Mouse (Mus musculus): ENCODE measurements around the gene Ublcp1. TPM values are rescaled to one million over a fixed set of nuclear protein-coding genes. Genes with fewer than 3 reads are reported as not detected.
A peak's percentile ranks its signal among the peaks of the same experiment; 100 is the strongest.

The Ublcp1 gene
- polyA plus RNA-seq, 1 experiment from 2014 or later, result 36.9 TPM

DNA sequence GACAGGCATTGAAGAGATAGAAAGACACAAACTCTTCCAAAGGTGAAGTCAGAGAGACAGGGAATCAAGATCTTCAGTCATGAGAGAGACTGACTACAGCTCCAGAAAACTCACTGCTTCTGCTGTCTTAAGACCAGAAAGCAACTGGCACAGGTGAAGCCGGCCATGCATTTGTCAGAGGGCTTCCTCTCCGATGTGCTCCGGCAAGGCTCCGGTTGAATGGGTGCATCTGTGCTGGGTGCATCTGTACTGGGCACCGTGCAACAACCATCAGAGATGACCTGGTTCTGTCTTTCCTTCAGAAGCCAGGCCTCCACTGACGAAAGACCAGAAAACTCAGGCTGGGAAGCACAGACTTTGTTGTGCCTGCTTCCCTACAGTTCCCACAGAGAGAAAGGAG lies 9.9 kb upstream of the Ublcp1 start:
- WGBS, result 84% methylated on average over 6 of the region's 6 CpGs
- TF ChIP-seq EP300 (optimal IDR thresholded peaks at IDR 0.05) (no peak), CTCF (IDR thresholded peaks at IDR 0.05; ENCODE audit: low read depth) (no peak)
- Histone ChIP-seq H3K27ac (replicated peaks) (no peak overlapping the region), H3K4me1 (replicated peaks; ENCODE audit: control insufficient read depth, insufficient read depth) (no peaks in the 10 kb centered on the region), H3K9me3 (ENCODE audit: control insufficient read depth, low read length) (no peaks in the 10 kb centered on the region), H3K9ac (ENCODE audit: low read length) (no peak overlapping the region), H3K36me3 (ENCODE audit: control insufficient read depth, insufficient read depth, low read length) (no peaks in the 10 kb centered on the region), H3K27me3 (ENCODE audit: control insufficient read depth, insufficient read depth, low read length) (no peaks in the 10 kb centered on the region), H3K4me2 (replicated peaks; ENCODE audit: low read depth) (no peak overlapping the region), H3K4me3 (ENCODE audit: low read depth, low read length) (no peak overlapping the region)
- ATAC-seq (ENCODE audit: low FRiP score, low TSS enrichment) (no peak), DNase-seq (ENCODE audit: low spot score) (no peak)

DNA sequence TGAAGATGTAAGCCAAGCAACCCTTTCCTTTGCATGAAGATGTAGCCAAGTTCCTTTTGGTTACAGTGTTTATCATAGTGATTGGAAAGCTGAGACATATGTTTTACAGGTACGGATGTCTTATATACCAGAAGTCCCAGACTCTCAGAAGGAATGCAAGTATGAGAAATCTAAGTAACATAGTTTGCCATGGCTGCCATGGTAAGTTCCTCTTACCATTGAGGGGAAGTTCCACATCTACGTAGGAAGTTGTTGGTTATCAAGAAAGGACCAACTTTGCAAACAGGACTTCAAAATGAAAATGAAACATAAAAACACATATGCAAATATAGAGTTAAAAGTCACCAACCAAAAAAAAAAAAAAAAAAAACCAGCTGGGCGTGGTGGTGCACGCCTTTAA lies 8.1 kb upstream of the Ublcp1 start:
- Histone ChIP-seq H3K4me2 (replicated peaks; ENCODE audit: low read depth) (no peak overlapping the region), H3K9ac (ENCODE audit: low read length) (no peak overlapping the region), H3K4me3 (ENCODE audit: low read depth, low read length) (no peak overlapping the region), H3K27me3 (ENCODE audit: control insufficient read depth, insufficient read depth, low read length) (no peaks in the 10 kb centered on the region), H3K27ac (replicated peaks) (no peak overlapping the region), H3K9me3 (ENCODE audit: control insufficient read depth, low read length) (no peaks in the 10 kb centered on the region), H3K4me1 (replicated peaks; ENCODE audit: control insufficient read depth, insufficient read depth) (no peaks in the 10 kb centered on the region), H3K36me3 (ENCODE audit: control insufficient read depth, insufficient read depth, low read length) (no peaks in the 10 kb centered on the region)
- 78% methylated on average over 4 of the region's 4 CpGs for WGBS
- DNase-seq (ENCODE audit: low spot score) (no peak), ATAC-seq (ENCODE audit: low FRiP score, low TSS enrichment) (no peak)
- TF ChIP-seq EP300 (optimal IDR thresholded peaks at IDR 0.05) (no peak), CTCF (IDR thresholded peaks at IDR 0.05; ENCODE audit: low read depth) (no peak)

DNA sequence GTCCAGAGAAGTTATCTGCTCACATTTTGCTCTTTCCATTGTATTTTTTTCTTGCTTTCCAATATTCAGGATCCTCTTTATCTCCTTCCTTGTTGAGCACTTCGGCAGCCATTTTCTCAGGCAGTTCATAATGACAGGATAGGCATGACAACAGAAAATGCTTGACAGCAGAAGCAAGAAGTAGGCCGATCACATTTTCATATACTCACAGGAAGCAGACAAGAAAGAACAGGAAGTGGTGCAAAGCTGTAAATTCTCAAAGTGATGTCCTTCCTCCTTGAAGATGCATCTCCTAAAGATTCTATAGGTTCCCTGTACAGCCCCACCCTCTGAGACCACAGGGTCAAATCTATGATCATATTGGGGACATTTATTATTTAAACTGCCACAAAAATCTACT lies 6.1 kb upstream of the Ublcp1 start:
- 76% methylated on average over 2 of the region's 2 CpGs for WGBS
- ATAC-seq (ENCODE audit: low FRiP score, low TSS enrichment), result no peak
- Histone ChIP-seq H3K27me3 (ENCODE audit: control insufficient read depth, insufficient read depth, low read length) (no peaks in the 10 kb centered on the region), H3K4me3 (ENCODE audit: low read depth, low read length) (no peak overlapping the region), H3K9me3 (ENCODE audit: control insufficient read depth, low read length) (no peaks in the 10 kb centered on the region), H3K4me1 (replicated peaks; ENCODE audit: control insufficient read depth, insufficient read depth) (no peaks in the 10 kb centered on the region), H3K36me3 (ENCODE audit: control insufficient read depth, insufficient read depth, low read length) (no peaks in the 10 kb centered on the region), H3K9ac (ENCODE audit: low read length) (no peak overlapping the region), H3K4me2 (replicated peaks; ENCODE audit: low read depth) (no peak overlapping the region), H3K27ac (replicated peaks) (no peak overlapping the region)
- DNase-seq (ENCODE audit: low spot score), result no peak
- no peak for TF ChIP-seq CTCF (IDR thresholded peaks at IDR 0.05; ENCODE audit: low read depth)
- no peak for TF ChIP-seq EP300 (optimal IDR thresholded peaks at IDR 0.05)

DNA sequence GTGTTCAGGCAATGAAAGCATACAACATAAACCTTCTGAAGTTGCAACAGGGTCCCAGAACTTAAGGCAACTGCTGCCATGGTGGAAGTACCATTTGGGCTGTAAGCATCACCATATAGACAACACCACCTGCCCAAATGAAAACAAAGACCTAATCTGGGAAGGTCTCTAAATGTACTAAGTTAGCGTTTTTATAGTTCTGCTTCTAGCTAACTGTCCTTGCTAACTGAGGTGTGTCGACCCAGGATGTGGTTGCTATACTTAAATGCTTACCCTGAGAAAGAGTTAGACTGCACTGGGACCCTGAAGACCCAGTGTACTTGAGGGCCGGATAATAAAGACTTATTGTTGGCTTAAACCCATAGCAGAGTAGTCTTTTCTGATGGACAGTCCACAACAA lies 5.2 kb upstream of the Ublcp1 start:
- Histone ChIP-seq H3K4me3 (ENCODE audit: low read depth, low read length) (no peak overlapping the region), H3K4me1 (replicated peaks; ENCODE audit: control insufficient read depth, insufficient read depth) (no peaks in the 10 kb centered on the region), H3K9me3 (ENCODE audit: control insufficient read depth, low read length) (no peaks in the 10 kb centered on the region), H3K27ac (replicated peaks) (no peak overlapping the region), H3K9ac (ENCODE audit: low read length) (no peak overlapping the region), H3K36me3 (ENCODE audit: control insufficient read depth, insufficient read depth, low read length) (no peaks in the 10 kb centered on the region), H3K4me2 (replicated peaks; ENCODE audit: low read depth) (no peak overlapping the region), H3K27me3 (ENCODE audit: control insufficient read depth, insufficient read depth, low read length) (no peaks in the 10 kb centered on the region)
- WGBS, result 68% methylated on average over 3 of the region's 3 CpGs
- no peak for ATAC-seq (ENCODE audit: low FRiP score, low TSS enrichment)
- TF ChIP-seq CTCF (IDR thresholded peaks at IDR 0.05; ENCODE audit: low read depth) (no peak), EP300 (optimal IDR thresholded peaks at IDR 0.05) (no peak)
- DNase-seq (ENCODE audit: low spot score), result no peak

DNA sequence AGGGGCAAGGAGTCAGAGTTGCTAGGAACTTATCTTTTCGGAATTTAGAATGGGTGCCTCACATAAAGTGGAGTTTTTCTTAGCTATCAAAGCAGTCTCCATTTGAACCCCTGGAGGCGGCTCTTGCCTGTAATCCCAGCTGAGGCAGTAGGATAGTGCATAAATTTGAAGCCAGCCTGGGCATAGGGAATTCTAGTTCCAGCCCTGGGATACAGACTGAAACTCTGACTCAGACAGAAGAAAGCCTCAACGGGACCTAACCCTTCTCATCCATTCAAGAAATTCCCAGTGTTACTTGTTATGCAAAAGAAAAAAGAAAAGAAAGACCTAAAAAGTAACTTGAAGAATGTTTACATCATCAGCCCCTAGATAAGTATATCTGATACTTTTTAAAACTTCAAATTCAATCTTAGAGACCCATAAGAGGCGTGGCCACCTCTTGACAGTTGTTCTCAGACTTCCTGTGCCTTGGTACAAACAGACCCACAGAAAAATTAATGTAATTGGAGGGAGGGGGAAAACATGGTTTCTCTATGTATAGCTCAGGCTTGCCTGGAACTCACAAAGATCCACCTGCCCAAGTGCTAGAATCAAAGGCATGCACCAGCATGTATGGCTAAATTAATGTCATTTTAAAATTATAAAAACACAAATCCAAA lies 1.2 kb upstream of the Ublcp1 start:
- 13% methylated on average over 4 of the region's 4 CpGs for WGBS
- ATAC-seq (ENCODE audit: low FRiP score, low TSS enrichment) (no peak), DNase-seq (ENCODE audit: low spot score) (no peak)
- Histone ChIP-seq H3K27me3 (ENCODE audit: control insufficient read depth, insufficient read depth, low read length) (no peaks in the 10 kb centered on the region), H3K4me1 (replicated peaks; ENCODE audit: control insufficient read depth, insufficient read depth) (no peaks in the 10 kb centered on the region; the same call in 1 of the 2 replicates), H3K36me3 (ENCODE audit: control insufficient read depth, insufficient read depth, low read length) (no peaks in the 10 kb centered on the region), H3K4me2 (replicated peaks; ENCODE audit: low read depth) (peak overlapping the region; percentile 90), H3K4me3 (ENCODE audit: low read depth, low read length) (peak overlapping the region; percentile 96), H3K27ac (replicated peaks) (peak overlapping the region; percentile 93), H3K9ac (ENCODE audit: low read length) (peak overlapping the region; percentile 70), H3K9me3 (ENCODE audit: control insufficient read depth, low read length) (no peaks in the 10 kb centered on the region)
- no peak for TF ChIP-seq EP300 (optimal IDR thresholded peaks at IDR 0.05)
- no peak for TF ChIP-seq CTCF (IDR thresholded peaks at IDR 0.05; ENCODE audit: low read depth)

DNA sequence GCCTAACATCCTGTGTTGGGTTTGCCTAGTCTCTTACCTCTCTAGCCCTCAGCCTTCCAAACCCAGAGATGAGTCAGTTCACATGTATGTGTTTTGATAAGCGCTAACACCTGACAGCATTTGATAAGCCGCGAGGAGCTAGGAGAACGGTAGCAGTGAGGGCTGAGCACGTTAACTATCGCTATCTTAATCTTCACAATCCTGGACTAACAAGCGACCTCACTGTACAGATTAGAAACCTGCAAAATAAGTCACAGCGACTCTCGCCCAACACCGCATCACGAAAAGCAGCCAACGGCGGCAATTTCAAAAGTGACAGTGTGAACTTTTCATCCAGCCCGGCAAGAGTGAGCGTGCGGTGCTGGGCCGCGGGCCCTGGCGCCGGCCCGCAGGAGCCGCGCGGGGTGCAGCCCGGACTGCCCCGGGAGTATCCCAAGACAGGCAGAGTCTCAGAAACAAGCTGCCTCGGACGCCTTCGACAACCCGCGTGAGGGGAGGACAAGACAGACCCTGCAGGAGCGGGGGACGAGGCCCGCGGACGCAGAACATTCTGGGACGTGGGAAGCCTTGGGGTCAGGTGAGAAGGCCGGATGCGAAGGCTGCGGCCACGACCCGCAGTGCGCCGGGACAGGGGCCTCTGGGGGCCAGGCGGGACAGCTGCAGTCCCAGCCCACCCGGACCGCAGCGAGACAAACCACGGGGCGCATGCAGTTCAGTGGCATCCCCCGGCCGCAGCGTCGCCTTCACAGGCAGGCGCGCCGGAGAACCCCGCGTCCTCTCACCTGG lies 459 bp downstream of the Ublcp1 start:
- ATAC-seq (ENCODE audit: low FRiP score, low TSS enrichment), result peak; percentile 75
- Histone ChIP-seq H3K27me3 (ENCODE audit: control insufficient read depth, insufficient read depth, low read length) (no peaks in the 10 kb centered on the region), H3K4me2 (replicated peaks; ENCODE audit: low read depth) (peak overlapping the region; percentile 90), H3K27ac (replicated peaks) (peak overlapping the region; percentile 93), H3K9me3 (ENCODE audit: control insufficient read depth, low read length) (no peaks in the 10 kb centered on the region), H3K9ac (ENCODE audit: low read length) (peak overlapping the region; percentile 85), H3K4me3 (ENCODE audit: low read depth, low read length) (peak overlapping the region; percentile 96), H3K4me1 (replicated peaks; ENCODE audit: control insufficient read depth, insufficient read depth) (no peaks in the 10 kb centered on the region; the same call in 1 of the 2 replicates), H3K36me3 (ENCODE audit: control insufficient read depth, insufficient read depth, low read length) (no peaks in the 10 kb centered on the region)
- WGBS, result under 1% methylated on average over 59 of the region's 59 CpGs
- TF ChIP-seq EP300 (optimal IDR thresholded peaks at IDR 0.05) (no peak), CTCF (IDR thresholded peaks at IDR 0.05; ENCODE audit: low read depth) (no peak; the same call in 1 of the 2 replicates)
- DNase-seq (ENCODE audit: low spot score), result peak; percentile 48
